Mouse (Mus musculus): Measurements from ENCODE around the gene Col16a1.

- no peak for TF ChIP-seq CTCF (IDR thresholded peaks at IDR 0.05; ENCODE audit: low read depth)
- no peak for TF ChIP-seq EP300 (IDR thresholded peaks at IDR 0.05; ENCODE audit: low read depth)
These were observed 82.4 kb downstream of the Col16a1 start for GRCm38 (mm10) chr4:130130082-130130481.
